Mouse (Mus musculus) ES-Bruce4 (cell line): ENCODE results near the gene C8b. TPM values are rescaled to one million over a fixed set of nuclear protein-coding genes. Genes with fewer than 3 reads are reported as not detected.

ENCODE experiments used
- H3K27ac ChIP-seq: 2 replicates; pipeline ENCODE4 v1.5.1; 2012; ENCODE audit warnings: low read length, inconsistent platforms; ENCODE audit not compliant: insufficient read depth
- H3K27me3 ChIP-seq: 2 replicates; pipeline ENCODE4 v1.6.1; 2012; ENCODE audit warnings: mild to moderate bottlenecking, low read length, inconsistent platforms; ENCODE audit not compliant: control insufficient read depth, poor library complexity, insufficient read depth, severe bottlenecking
- H3K36me3 ChIP-seq: 2 replicates; pipeline ENCODE4 v1.6.1; 2012; ENCODE audit warnings: inconsistent platforms, mild to moderate bottlenecking, low read length, moderate library complexity; ENCODE audit not compliant: control insufficient read depth, poor library complexity, insufficient read depth, severe bottlenecking
- H3K4me1 ChIP-seq: one replicate; pipeline ENCODE4 v1.8.1; 2011; ENCODE audit warnings: low read length; ENCODE audit not compliant: control insufficient read depth, insufficient read depth
- H3K4me3 ChIP-seq: 2 replicates; pipeline ENCODE4 v1.5.1; 2011; ENCODE audit warnings: low read depth, mild to moderate bottlenecking, low read length
- H3K9ac ChIP-seq: 2 replicates; pipeline ENCODE4 v1.6.1; 2012; ENCODE audit warnings: low read depth, mild to moderate bottlenecking, inconsistent platforms; ENCODE audit not compliant: poor library complexity, severe bottlenecking
- H3K9me3 ChIP-seq: replicated peaks from 2 replicates; pipeline ENCODE4 v1.6.1; 2012; ENCODE audit warnings: mild to moderate bottlenecking, low read length, inconsistent platforms; ENCODE audit not compliant: control insufficient read depth, poor library complexity, insufficient read depth, severe bottlenecking
- CTCF ChIP-seq: IDR thresholded peaks from one replicate; pipeline ENCODE4 v1.8.1; 2011; ENCODE audit warnings: low read depth, low read length
- EP300 ChIP-seq: IDR thresholded peaks from 2 replicates; pipeline ENCODE4 v1.6.1; 2011; ENCODE audit warnings: low read depth, low read length; ENCODE audit not compliant: insufficient read depth
- POLR2A ChIP-seq: IDR thresholded peaks from one replicate; pipeline ENCODE4 v1.8.1; 2011; ENCODE audit warnings: low read length; ENCODE audit not compliant: insufficient read depth
- polyA plus RNA-seq: library from polyadenylated mRNA; stranded (reverse); fragments of >200 nt; gene quantifications from 2 replicates; pipeline ENCODE4 v1.2.4, GENCODE M21; 2011; ENCODE audit warnings: low read depth; ENCODE audit not compliant: missing spikeins, insufficient read depth, insufficient read length

Gene C8b
- polyA plus RNA-seq, 1 experiment = not detected

- Histone ChIP-seq H3K9ac (no peak overlapping the region), H3K27ac (no peak overlapping the region), H3K9me3 (no peaks in the 10 kb centered on the region; the same call in 1 of the 2 replicates), H3K4me3 (no peak overlapping the region), H3K36me3 (no peaks in the 10 kb centered on the region), H3K27me3 (no peaks in the 10 kb centered on the region; the same call in 1 of the 2 replicates), H3K4me1 (no peaks in the 10 kb centered on the region)
- TF ChIP-seq EP300 (no peak), POLR2A (no peak), CTCF (no peak)
Observed at GRCm38 (mm10) chr4:104817509-104817908, 51.4 kb downstream of the C8b start.

DNA sequence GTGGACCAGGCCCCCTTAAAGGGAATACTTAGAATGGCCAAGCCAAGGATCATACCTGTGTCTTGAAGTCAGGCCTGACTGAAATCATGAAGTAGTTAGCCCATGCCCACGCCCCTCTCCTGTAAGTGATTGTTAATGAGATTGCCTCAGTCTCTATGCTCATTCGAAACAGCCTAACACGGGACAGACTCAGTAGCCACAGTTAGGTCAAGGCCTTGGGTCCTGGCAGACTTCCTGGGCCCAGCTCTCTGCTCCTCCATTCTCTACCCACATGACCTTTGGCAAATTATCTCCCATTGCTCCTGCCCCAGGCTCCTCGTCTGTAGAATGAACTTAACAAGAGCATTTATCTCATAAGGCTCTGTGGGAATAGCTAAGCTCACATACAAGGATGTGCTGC lies 52.9 kb downstream of the C8b start:
- H3K9ac ChIP-seq = no peak overlapping the region

GRCm38 (mm10) chr4:104819891-104820290 lies 53.8 kb downstream of the C8b start:
- Histone ChIP-seq H3K36me3 (no peaks in the 10 kb centered on the region), H3K27ac (no peak overlapping the region), H3K27me3 (no peaks in the 10 kb centered on the region; the same call in 1 of the 2 replicates), H3K4me1 (no peaks in the 10 kb centered on the region), H3K4me3 (no peak overlapping the region), H3K9me3 (no peaks in the 10 kb centered on the region; the same call in 1 of the 2 replicates), H3K9ac (no peak overlapping the region)
- TF ChIP-seq POLR2A (no peak), EP300 (no peak), CTCF (no peak)

More for the DNA sequence above, 52.9 kb downstream of the C8b start:
- Histone ChIP-seq H3K27ac (no peak overlapping the region), H3K4me1 (no peaks in the 10 kb centered on the region), H3K9me3 (no peaks in the 10 kb centered on the region; the same call in 1 of the 2 replicates), H3K27me3 (no peaks in the 10 kb centered on the region; the same call in 1 of the 2 replicates), H3K36me3 (no peaks in the 10 kb centered on the region), H3K4me3 (no peak overlapping the region)
- TF ChIP-seq EP300 = no peak
- no peak for TF ChIP-seq POLR2A
- TF ChIP-seq CTCF = no peak

- H3K27ac ChIP-seq = no peak overlapping the region
- TF ChIP-seq EP300 = no peak
- TF ChIP-seq CTCF = no peak
- no peak for TF ChIP-seq POLR2A
- H3K36me3 ChIP-seq = no peaks in the 10 kb centered on the region
- H3K4me3 ChIP-seq = no peak overlapping the region
- no peaks in the 10 kb centered on the region for H3K9me3 ChIP-seq
- H3K27me3 ChIP-seq = no peaks in the 10 kb centered on the region; the same call in 1 of the 2 replicates
- no peak overlapping the region for H3K9ac ChIP-seq
- H3K4me1 ChIP-seq = no peaks in the 10 kb centered on the region
Observed at GRCm38 (mm10) chr4:104823597-104824101, 57.5 kb downstream of the C8b start.

DNA sequence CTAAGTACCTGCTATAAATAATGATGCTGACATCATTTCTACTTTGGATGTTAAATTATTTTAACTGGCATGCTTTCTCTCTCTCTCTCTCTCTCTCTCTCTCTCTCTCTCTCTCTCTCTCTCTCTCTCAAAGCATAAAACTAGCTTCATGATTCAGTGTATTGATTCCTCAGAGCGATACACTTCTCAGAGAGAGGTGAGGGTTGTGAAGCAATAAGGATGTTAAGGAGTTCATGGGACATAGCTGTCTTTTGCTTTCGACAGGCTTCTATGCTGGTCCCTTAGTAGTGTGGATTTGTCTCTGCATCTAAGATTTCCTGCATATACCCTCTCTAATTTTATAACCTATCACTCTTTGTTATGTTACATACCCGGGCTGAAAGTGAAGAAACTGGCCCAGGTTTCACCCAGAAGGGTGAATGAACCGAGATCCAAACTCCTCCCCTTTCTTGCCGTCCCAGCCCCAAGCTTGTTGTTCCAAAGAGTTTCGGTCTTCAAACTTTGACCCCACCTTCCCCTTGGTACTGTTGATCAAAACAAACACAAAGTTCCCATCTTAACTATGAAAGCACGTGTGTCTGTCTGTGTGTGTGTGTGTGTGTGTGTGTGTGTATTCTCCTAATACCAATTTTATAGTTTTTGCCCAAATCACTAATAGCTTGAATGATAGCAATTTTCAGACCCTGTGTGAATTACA lies 58.4 kb downstream of the C8b start:
- Histone ChIP-seq H3K27ac (no peak overlapping the region), H3K36me3 (no peaks in the 10 kb centered on the region), H3K9me3 (no peaks in the 10 kb centered on the region), H3K4me1 (no peaks in the 10 kb centered on the region), H3K27me3 (no peaks in the 10 kb centered on the region; the same call in 1 of the 2 replicates), H3K9ac (no peak overlapping the region), H3K4me3 (no peak overlapping the region)
- no peak for TF ChIP-seq EP300
- TF ChIP-seq CTCF = no peak
- TF ChIP-seq POLR2A = no peak

- no peaks in the 10 kb centered on the region for H3K4me1 ChIP-seq
- no peak for TF ChIP-seq CTCF
- no peak for TF ChIP-seq POLR2A
- no peak for TF ChIP-seq EP300
- no peaks in the 10 kb centered on the region for H3K36me3 ChIP-seq
- H3K9me3 ChIP-seq = peaks cover 3% of the 10 kb centered on the region; the same call in 1 of the 2 replicates
- H3K9ac ChIP-seq = no peak overlapping the region
- no peak overlapping the region for H3K27ac ChIP-seq
- no peaks in the 10 kb centered on the region for H3K27me3 ChIP-seq
- no peak overlapping the region for H3K4me3 ChIP-seq
Observed at GRCm38 (mm10) chr4:104828939-104829338, 62.8 kb downstream of the C8b start.
